Mouse (Mus musculus) liver, embryonic 14.5 days (tissue): Measurements from ENCODE around the gene Gtf2h3. TPM values are rescaled to one million over a fixed set of nuclear protein-coding genes. Genes with fewer than 3 reads are reported as not detected.

ENCODE experiments used
- ATAC-seq: fragments of 200-750 bp; cut with Nextera tagmentation; 2 replicates; pipeline ENCODE4 v1.8.0; 2017; ENCODE audit warnings: moderate number of reproducible peaks, mild to moderate bottlenecking, moderate library complexity; ENCODE audit not compliant: insufficient read depth
- DNase-seq, 3 experiments: peaks; one replicate each; pipeline ENCODE4 v3.0.0-alpha.2; 2012 to 2013; ENCODE audit warnings: low read depth in 3 of 3, low spot score in 3 of 3
- H3K27ac ChIP-seq: fragments of 300-500 bp; sonication (generic); 2 replicates; pipeline ENCODE4 v1.5.1; 2014; ENCODE audit warnings: moderate library complexity, mild to moderate bottlenecking, control low read depth, inconsistent platforms
- H3K27me3 ChIP-seq: fragments of 300-500 bp; sonication (generic); 2 replicates; pipeline ENCODE4 v1.6.1; 2014; ENCODE audit warnings: mild to moderate bottlenecking, low read length, moderate library complexity; ENCODE audit not compliant: control insufficient read depth, insufficient read depth
- H3K36me3 ChIP-seq: fragments of 300-500 bp; sonication (generic); replicated peaks from 2 replicates; pipeline ENCODE4 v1.6.1; 2014; ENCODE audit warnings: low read depth; ENCODE audit not compliant: control insufficient read depth, insufficient read depth
- H3K4me1 ChIP-seq, 2 experiments: fragments of 200-500 bp in 1 of 2; fragments of 300-500 bp in 1 of 2; sonication (generic) in 1 of 2; replicated peaks; 2 replicates each; pipeline ENCODE4 v1.6.1; 2012 to 2014; ENCODE audit warnings: antibody characterized with exemption in 1 of 2, inconsistent platforms in 1 of 2, low read length in 1 of 2; ENCODE audit not compliant: control insufficient read depth in 2 of 2, insufficient read depth in 2 of 2
- H3K4me2 ChIP-seq: fragments of 300-500 bp; sonication (generic); 2 replicates; pipeline ENCODE4 v1.6.1; 2014; ENCODE audit warnings: low read depth, mild to moderate bottlenecking, control low read depth, moderate library complexity
- H3K4me3 ChIP-seq, 2 experiments: fragments of 200-500 bp in 1 of 2; fragments of 300-500 bp in 1 of 2; sonication (generic) in 1 of 2; 2 replicates each; pipeline ENCODE4 v1.5.1; 2012 to 2014; ENCODE audit warnings: low read depth in 2 of 2, low read length in 2 of 2, mild to moderate bottlenecking in 2 of 2, control low read depth in 1 of 2, inconsistent platforms in 1 of 2, moderate library complexity in 1 of 2; ENCODE audit not compliant: insufficient read depth in 1 of 2
- H3K9ac ChIP-seq: fragments of 300-500 bp; sonication (generic); replicated peaks from 2 replicates; pipeline ENCODE4 v1.6.1; 2014; ENCODE audit warnings: mild to moderate bottlenecking, control low read depth, moderate library complexity
- H3K9me3 ChIP-seq: fragments of 300-500 bp; sonication (generic); 2 replicates; pipeline ENCODE4 v1.6.1; 2016; ENCODE audit warnings: low read length, mixed read lengths; ENCODE audit not compliant: control insufficient read depth
- CTCF ChIP-seq: IDR thresholded peaks from 2 replicates; pipeline ENCODE4 v1.5.1; 2016; ENCODE audit warnings: antibody characterized with exemption, low read depth, control low read depth
- EP300 ChIP-seq: IDR thresholded peaks from 2 replicates; pipeline ENCODE4 v1.6.1; 2016; ENCODE audit warnings: antibody characterized with exemption, low read depth
- WGBS: fragments of 180-500 bp; shearing (Covaris S2); extraction: QIAGEN DNeasy Blood & Tissue Kit; methylation state at CpG from one replicate; pipeline ENCODE4 v1.1.7; 2014; ENCODE audit not compliant: insufficient replicate concordance; 5-methylcytosine and 5-hydroxymethylcytosine counted together
- polyA plus RNA-seq, 2 experiments: library from polyadenylated mRNA; depleted of rRNA in 1 of 2; stranded (reverse) in 1 of 2; unstranded in 1 of 2; fragments of >200 nt; fragmentation: Nextera tagmentation in 1 of 2; extraction: Ambion mirVana in 1 of 2; gene quantifications; 2 replicates each; pipeline versions ENCODE4 v1.2.1 to v1.2.3; 2012 to 2014

Gtf2h3 gene
- polyA plus RNA-seq, 2 experiments: 20.8 to 21.8 TPM

- H3K9ac ChIP-seq: no peak overlapping the region
- H3K4me3 ChIP-seq: no peak overlapping the region
- H3K4me1 ChIP-seq: peaks cover 3 to 9% of the 10 kb centered on the region in 2 experiments; a peak in 2 of 4 replicates
- ATAC-seq: no peak
- H3K27me3 ChIP-seq: no peaks in the 10 kb centered on the region
- peak; percentile 37 to 52 (median 41) for DNase-seq
- no peak for TF ChIP-seq EP300
- peak; percentile 79 for TF ChIP-seq CTCF
- WGBS: 40% methylated on average over 5 of the region's 5 CpGs
- no peak overlapping the region for H3K4me2 ChIP-seq
- no peaks in the 10 kb centered on the region for H3K9me3 ChIP-seq
- H3K36me3 ChIP-seq: no peaks in the 10 kb centered on the region
- H3K27ac ChIP-seq: no peak overlapping the region
Observed at GRCm38 (mm10) chr5:124602349-124602748, 23.4 kb downstream of the Gtf2h3 start.

GRCm38 (mm10) chr5:124604296-124604695, 25.4 kb downstream of the Gtf2h3 start:
- DNase-seq: no peak
- Histone ChIP-seq H3K9ac (no peak overlapping the region), H3K9me3 (no peaks in the 10 kb centered on the region), H3K4me3 (no peak overlapping the region), H3K4me1 (0 out of 4 replicates have a peak, but pooled peaks cover 0 to 4% of the 10 kb centered on the region in 2 experiments), H3K36me3 (no peaks in the 10 kb centered on the region), H3K4me2 (no peak overlapping the region), H3K27me3 (no peaks in the 10 kb centered on the region), H3K27ac (no peak overlapping the region)
- ATAC-seq: no peak
- 52% methylated on average over 4 of the region's 4 CpGs for WGBS
- no peak for TF ChIP-seq EP300
- TF ChIP-seq CTCF: no peak; the same call in 1 of the 2 replicates

- no peak overlapping the region for H3K9ac ChIP-seq
- H3K4me2 ChIP-seq: no peak overlapping the region
- H3K27me3 ChIP-seq: no peaks in the 10 kb centered on the region
- no peak overlapping the region for H3K4me3 ChIP-seq
- 62% methylated on average over 17 of the region's 17 CpGs for WGBS
- H3K27ac ChIP-seq: no peak overlapping the region
- peak; percentile 77 for ATAC-seq
- TF ChIP-seq EP300 (no peak), CTCF (no peak)
- DNase-seq: peak in 2 of 3 experiments; percentile 34
- H3K9me3 ChIP-seq: no peaks in the 10 kb centered on the region
- H3K36me3 ChIP-seq: no peaks in the 10 kb centered on the region
- 0 out of 4 replicates have a peak, but pooled peaks cover 0 to 4% of the 10 kb centered on the region in 2 experiments for H3K4me1 ChIP-seq
Observed at GRCm38 (mm10) chr5:124605041-124605622, 26.2 kb downstream of the Gtf2h3 start.

- 46% methylated on average over 10 of the region's 10 CpGs for WGBS
Observed at GRCm38 (mm10) chr5:124610965-124611364, 32.0 kb downstream of the Gtf2h3 start.

GRCm38 (mm10) chr5:124614709-124615108, 35.8 kb downstream of the Gtf2h3 start:
- 40% methylated on average over 11 of the region's 11 CpGs for WGBS
- no peaks in the 10 kb centered on the region for H3K27me3 ChIP-seq
- ATAC-seq (no peak), DNase-seq (no peak)
- no peak overlapping the region for H3K9ac ChIP-seq
- H3K36me3 ChIP-seq: no peaks in the 10 kb centered on the region
- TF ChIP-seq CTCF: no peak
- TF ChIP-seq EP300: no peak
- no peak overlapping the region for H3K4me3 ChIP-seq
- no peak overlapping the region for H3K27ac ChIP-seq
- no peaks in the 10 kb centered on the region for H3K9me3 ChIP-seq
- no peaks in the 10 kb centered on the region for H3K4me1 ChIP-seq
- H3K4me2 ChIP-seq: no peak overlapping the region

More at GRCm38 (mm10) chr5:124610965-124611364, 32.0 kb downstream of the Gtf2h3 start:
- ATAC-seq (0 out of 2 replicates have a peak, but pooled peaks have one; percentile 31), DNase-seq (no peak)
- TF ChIP-seq CTCF (peak; percentile 66), EP300 (no peak)
- no peaks in the 10 kb centered on the region for H3K27me3 ChIP-seq
- H3K4me2 ChIP-seq: no peak overlapping the region
- H3K36me3 ChIP-seq: no peaks in the 10 kb centered on the region
- H3K4me3 ChIP-seq: no peak overlapping the region
- no peak overlapping the region for H3K27ac ChIP-seq
- H3K9me3 ChIP-seq: no peaks in the 10 kb centered on the region
- H3K4me1 ChIP-seq: no peaks in the 10 kb centered on the region
- no peak overlapping the region for H3K9ac ChIP-seq
